Mouse (Mus musculus) spleen, embryonic (tissue): Measurements from ENCODE around the gene A930017K11Rik.

ENCODE experiments used
- CTCF ChIA-PET: fragments of 350-600 bp; sonication (Branson Sonifier 250); formaldehyde crosslinking; loops from one replicate; lab custom pipeline; 2022; lab: Charles Lee

Gene A930017K11Rik

DNA sequence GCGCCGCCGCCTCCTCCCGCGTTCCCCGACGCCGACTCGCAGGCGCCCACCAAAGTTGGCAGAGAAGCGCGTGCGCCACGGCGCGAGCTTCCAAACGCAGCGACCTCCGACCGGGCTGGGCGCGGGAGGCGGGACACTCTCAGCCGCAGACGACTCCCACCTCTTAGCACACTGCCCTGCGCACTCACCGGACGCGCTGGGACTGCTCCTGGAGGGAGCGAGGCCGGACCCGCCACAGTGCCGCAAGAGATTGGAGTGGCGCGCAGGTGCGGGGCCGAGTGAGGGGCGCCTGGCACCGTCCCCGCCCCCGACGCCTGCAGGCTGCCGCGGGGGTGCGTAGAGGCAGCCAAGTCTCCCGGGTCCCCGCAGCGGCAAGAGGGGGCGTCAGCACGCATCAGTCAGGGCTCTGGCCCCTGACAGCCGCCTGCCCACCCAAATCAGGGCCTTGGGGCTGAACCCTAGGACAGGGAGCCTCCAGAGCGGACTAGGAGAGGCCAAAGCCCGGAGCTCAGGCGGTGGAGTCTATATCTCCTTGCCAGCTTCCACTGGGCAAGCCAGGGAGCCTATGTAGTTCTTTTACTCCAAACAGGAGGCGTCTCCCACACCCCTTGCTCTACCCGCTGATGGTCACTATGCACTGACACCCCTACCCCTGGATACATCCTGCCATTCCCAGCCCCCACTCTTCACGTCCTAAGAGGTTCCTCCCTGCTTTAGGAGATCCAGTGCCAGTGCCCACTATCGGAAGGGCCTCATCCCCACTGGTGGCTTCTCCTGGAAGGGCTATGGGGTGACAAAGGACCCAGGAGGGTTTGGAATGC is at the start of gene A930017K11Rik:
TSS of gene A930017K11Rik (minus strand) at position 763 of the 821 bp plus-strand sequence.
- CTCF ChIA-PET: no interaction called here

DNA sequence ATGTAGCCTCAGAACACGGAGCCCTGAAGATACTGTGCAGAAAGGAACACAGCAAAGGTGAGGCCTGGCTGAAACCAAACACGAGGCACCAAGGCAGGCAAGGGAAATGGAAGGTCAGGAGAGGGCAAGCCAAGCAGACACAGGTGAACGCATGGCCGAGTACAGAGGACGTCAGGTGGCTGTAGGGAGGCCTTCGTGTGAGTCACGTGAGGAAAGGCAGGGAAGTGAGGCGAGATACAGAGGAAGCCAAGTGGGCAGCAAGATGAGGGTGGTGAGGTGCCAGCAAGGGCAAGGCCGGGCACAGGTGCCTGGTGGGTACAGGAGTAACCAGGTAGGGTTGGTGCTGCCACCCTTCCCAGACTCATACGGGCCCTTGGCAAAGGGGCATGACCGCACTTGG is 46.1 kb upstream of the A930017K11Rik start:
- CTCF ChIA-PET: no interaction called here

DNA sequence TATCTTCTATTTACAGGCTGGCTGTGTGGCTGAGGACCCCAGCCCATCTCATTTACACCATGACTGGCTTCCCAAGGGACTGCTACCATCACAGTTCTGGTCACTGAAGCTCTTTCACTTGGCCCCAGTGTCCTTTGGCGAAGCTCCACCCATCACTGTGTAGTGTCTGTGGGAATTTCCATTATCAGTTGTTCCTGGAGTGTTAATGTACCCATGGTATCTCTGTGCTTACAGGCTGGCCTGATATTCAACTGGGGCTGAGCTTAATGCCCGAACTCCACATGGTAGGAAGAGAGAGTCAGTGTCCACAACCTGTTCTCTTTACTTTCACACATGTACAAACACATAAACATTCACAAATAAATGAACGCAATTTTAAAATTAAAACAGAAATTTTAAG is 41.1 kb upstream of the A930017K11Rik start:
- CTCF ChIA-PET: no interaction called here

DNA sequence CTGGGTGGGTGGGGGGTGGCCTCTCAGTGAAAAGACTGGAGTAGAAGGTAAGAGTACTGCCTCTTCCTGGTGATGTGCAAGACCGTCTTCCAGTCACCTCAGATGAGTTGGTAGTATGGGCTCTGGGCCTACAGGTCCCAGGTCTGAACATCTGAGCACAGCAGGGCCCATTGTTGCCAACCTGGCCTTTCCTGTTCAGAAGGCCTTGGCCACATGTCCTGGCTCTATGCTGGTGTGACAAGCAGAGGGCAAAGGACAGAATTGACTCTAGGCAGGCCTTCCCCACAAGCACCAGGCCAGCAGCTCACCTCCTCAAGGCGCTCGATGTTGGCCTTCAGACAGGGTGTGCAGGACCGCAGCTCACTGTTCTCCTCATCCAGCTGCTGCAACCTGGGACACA is 39.9 kb upstream of the A930017K11Rik start:
- CTCF ChIA-PET: no interaction called here

DNA sequence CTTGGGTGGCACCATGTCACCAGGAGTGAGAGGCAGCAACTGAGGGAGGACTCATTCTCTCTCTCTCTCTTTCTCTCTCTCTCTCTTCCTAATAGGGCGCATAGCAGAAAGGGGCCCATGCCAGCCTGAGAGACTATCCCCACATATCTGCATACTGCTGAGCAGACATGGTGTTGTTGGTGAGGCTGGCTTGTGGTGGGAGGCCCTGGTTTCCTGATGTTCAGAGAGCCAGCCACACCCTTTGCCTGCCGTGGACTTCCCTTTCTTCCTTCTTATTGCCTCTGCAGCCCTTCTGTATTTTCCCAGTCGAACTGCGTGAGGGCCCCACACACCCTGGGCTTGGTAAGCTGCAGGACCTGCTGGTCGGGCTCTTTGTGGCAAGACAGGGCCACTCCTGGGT is 38.0 kb upstream of the A930017K11Rik start:
- CTCF ChIA-PET: no interaction called here

DNA sequence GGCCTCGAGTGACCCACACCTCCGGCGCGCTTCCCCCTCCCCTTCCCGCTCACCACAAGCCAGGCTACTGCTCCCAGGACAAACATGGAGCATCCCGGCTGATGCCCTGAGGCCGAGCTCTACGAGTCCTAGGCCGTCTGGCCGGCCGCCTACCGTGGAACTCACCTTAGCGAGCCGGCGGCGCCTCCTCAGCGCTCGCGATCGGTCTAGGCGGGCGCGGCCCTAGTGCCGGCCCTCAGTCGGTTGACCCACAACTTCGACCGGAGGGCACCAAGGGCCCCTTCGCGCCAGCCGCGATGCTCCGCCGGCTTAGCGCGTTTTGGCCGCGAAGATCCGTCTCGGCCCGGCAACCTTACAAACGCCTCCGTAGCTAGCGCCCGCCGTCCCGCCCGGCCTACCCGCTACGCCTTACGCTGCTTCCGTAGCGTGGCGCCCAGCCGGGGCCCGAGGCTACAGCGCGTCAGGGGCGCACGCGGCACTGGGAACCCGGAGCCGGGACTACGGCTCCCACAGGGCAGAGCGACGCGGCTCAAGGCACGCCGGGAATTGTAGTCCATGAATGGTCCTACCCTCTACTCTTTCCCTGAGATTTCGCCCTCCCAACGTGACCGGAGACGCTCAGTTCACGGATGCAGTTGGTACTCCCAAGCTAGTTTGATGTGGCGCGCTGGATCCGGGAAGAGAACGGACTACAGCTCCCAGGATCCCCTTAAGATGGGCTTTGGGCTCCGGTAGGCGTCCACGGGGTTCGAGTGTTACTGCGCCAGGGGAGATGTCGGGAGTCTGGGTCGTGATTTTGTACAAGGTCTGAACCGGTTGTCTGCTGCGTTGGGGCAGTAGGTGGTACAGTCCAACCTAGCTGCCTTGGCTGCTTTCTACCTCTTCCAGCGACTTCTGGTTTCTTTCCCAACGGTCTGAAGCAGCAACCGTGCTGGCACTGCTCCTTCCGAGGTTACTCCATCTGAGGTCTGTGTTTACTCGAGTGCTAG is 33.2 kb upstream of the A930017K11Rik start, which contains the start of gene Capn15:
TSS of gene Capn15 (minus strand) at position 491 of the 989 bp plus-strand sequence.
- CTCF ChIA-PET: interaction anchor here (0.6 to 1.1 kb wide), 2 partner anchors 37 to 114 kb away, joined by 3 read pairs; no protein-coding TSS in a partner anchor

DNA sequence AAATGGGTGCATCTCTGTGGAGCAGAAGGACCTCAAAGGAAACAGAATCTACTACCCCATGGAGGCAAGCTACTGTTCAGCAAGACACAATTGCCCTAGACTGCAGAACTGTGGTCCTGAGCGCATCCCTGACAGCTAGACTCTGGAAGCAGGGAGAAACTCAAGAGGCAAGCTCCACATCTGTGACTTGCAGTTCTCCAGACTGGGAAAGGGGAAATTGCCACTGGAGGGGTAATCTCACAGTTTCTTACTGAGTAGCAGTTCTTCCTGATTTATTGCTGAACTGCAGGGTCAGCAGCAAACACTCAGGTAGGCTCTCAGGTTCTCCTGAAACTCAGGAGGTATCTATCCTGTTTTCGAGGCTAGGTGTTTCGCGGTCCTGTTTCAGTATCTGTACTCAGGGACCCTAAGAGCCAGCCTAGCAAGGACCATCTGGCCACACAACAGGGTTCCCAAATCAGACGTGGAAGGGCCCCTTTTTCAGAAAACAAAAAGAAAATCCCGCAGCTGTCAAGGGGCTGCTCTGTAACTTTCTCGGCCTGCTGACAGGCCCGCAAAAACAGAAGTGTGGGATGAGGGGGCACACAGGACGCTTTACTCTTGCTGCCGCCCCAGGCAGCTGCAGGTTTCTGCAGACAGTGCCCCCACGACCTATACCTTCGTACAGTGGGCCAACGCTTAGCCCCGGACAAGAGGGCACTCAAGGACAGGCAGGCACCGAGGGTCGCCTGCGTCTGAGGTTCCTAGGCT is 32.4 kb upstream of the A930017K11Rik start:
- CTCF ChIA-PET: interaction anchor here (1.1 kb wide), 1 partner anchor 113 kb away, joined by 3 read pairs; no protein-coding TSS in a partner anchor

DNA sequence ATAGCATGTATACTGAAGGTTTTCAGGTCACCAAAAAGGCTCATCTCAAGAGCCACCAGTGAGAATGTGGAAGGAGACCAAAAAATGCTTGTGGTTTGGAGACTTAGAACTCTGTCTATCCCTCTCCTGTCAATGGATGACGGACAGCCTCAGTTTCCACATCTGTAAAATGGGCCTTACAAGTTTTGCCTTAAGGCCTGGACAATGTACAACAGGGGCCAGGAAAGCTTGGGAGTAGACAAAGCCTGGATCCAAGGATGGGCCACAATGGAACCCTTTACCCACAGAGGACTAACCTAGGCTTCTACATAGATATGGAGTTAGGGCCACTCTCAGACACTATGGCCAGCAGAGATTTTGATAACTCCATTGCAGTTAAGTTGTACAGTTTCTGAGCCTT is 31.7 kb upstream of the A930017K11Rik start:
- CTCF ChIA-PET: no interaction called here

DNA sequence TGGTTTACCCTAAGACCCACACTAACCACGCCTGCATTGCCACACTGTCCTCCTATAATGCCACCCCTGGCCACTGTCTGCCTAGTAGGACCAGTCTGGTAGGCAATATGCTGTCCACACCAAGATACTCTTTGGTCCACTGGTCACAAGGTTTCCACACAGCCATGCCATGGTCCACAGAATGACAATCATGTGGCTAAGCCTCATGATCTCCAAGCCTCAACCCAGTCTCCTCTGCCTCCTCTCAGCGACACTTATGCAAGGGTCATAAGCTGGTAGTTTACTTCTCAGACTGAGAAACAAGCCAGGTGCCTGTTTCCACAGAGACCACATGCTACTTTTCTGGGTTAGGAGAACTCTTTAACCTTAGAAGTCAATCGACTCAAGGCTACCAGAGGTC is 30.5 kb upstream of the A930017K11Rik start:
- CTCF ChIA-PET: no interaction called here

DNA sequence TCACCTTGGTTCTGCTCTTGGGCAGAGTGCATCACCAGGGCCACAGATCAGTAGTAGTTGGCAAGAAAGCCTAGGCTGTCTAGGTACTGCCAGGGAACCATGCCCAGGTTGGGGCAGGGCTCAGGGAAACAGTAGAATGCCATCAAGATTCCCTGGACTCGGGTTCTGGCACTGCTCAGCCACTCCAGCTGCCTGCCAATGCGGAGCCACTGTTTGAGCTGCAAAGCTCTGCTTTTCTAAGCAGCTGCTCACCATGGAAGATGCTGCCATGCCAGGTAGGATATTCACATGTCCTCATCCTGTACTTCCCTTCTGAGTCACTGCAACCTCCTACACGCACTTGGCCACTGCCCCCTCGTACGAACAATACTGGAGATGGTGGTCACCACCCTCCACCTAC is 28.5 kb upstream of the A930017K11Rik start:
- CTCF ChIA-PET: interaction anchor here (0.7 kb wide), 2 partner anchors 1040 to 1648 kb away, joined by 3 read pairs; no protein-coding TSS in a partner anchor

DNA sequence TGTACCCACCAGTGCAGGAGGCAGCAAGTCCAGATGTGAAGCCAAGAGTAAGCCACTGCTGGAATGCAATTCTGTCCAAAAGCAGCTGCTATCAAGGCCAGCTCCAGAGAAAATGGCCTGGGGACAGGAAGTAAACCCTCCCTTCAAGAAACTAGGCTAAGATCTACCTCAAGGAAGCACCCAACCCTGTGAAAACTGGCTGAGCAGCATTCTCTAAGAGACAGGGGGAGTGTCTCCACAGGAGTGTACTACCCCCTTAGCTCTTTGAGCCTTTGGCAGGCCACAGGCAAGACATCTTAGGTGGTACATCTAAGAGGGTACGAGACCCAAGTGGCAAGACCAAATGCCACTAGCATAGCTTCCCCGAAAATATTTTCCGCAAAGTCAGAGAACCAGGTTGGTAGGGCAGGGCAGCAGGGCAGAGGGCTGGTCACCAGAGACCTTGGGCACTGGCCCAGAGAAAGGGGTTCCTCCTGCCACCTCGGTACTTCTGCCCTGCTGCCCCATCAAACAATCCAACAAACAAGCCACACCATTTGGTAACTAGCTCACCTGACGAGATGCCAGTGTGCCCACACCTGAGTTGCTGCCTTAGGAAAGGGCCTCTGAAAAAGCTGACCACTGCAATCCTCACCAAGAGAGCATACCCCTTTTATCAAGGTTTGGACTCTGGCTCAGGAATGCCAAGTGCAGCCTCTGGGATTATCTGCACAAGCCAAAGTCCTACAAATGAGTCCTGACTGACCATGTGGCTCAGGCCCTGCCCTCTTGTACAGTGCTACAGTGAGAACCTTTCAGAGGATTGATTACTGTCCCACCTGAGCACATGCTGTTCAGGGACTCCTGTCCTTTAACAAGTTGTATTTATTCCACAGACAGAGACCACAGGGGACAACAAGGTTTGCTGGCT is 27.7 kb upstream of the A930017K11Rik start:
- CTCF ChIA-PET: no interaction called here

DNA sequence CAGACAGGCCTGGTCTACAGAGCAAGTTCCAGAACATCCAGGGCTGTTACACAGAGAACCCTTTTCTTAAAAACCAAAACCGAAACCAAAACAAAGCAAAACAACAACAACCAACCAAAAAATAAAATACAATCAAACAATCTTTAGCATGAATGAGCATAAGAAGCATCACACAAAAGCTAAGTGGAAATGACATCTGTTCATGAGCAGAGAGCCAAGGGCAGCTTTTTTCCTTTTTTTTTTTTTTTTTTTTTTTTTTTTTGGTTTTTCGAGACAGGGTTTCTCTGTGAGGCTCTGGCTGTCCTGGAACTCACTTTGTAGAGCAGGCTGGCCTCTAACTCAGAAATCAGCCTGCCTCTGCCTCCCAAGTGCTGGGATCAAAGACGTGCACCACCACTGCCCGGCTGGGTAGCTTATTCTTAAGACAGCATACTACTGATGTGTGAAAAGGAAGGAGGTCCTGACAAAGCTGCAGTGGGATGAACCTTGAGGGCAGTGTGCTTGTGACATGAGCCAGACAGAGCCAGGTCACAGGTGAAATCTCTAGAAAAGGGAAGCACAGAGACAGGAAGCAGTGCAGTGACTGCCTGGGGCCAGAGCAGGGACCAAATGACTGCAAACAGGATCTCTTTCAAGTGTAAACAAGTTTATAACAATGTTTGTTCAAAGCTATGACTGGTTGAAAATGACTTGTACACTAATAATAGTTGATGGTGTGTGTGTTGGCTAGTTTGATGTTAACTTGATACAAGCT is 18.8 kb upstream of the A930017K11Rik start:
- CTCF ChIA-PET: interaction anchor here (0.6 kb wide), 2 partner anchors 70 to 502 kb away, joined by 3 read pairs; no protein-coding TSS in a partner anchor

DNA sequence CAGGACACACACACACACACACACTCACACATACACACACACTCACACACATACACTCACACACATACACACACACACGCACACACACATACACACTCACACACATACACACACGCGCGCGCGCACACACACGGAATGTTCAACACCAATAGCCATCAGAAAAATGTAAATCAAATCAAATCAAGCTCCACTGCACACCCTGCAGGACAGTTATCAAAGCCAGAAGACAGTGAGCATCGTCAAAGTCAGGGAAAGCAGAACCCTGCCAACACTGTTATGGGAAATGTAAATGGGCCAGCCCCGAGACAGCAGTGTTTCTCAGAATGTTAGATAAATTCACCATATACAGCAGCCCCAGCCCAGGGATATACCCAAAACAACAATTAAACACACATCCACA is 18.1 kb upstream of the A930017K11Rik start:
- CTCF ChIA-PET: interaction anchor here (0.6 kb wide), 1 partner anchor 69 kb away, joined by 3 read pairs; no protein-coding TSS in a partner anchor

DNA sequence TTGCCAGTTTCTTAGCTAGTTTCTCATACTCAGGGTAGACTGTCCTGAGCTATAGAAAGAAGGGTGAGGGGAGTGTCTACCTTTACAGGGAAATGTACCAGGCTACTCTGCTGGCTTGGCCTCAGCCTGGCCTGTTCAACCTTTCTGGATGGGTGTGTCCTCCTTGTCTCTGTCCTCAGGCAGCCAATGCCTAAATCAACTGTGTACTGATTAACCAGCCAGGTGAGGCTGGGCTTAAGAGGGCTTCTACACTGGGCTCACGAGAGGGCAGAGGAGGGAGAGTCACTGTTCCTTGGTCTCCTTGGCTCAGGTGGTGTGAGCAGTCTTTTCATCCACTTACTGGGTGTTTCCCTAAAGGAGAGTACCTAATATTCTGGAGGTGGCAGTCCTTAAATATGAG is 15.8 kb upstream of the A930017K11Rik start:
- CTCF ChIA-PET: no interaction called here

DNA sequence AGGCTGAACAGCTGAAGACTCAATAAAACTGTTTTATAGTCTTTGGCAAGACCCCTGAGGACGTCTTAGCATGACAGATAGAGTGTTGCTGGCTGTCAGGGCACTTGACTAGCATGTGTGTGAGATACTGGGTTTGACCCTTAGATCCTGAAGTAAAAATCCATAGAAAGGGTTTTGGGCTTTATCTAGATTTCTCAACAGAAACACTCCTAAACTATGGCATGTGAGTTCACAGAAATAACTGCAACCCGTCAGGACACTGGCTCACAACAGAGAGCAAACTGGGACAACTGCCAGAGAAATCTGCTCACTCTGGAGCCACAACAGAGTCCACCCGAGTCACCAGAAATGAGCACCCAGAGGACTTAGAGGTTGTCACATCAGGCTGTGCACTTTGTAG is 15.3 kb upstream of the A930017K11Rik start:
- CTCF ChIA-PET: no interaction called here

DNA sequence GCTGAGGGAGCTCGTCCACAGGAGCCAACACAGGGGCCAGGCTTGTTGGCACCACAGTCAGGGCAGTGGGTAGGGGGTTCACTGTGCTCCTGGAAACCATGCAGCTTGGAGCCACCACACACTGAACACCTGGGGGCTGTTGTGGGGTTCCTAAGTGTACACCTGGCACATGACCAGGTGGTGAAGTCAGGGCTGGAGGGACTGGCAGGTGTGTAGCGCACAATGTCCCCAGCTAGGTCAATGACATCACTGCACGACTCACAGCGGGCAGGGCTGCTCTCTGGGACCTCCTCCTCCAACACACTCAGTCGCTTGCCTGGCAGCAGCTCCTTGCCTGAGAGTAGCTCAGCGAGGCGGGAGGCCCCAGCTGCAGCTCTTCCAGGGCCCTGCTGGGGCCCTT is 11.9 kb upstream of the A930017K11Rik start:
- CTCF ChIA-PET: no interaction called here

DNA sequence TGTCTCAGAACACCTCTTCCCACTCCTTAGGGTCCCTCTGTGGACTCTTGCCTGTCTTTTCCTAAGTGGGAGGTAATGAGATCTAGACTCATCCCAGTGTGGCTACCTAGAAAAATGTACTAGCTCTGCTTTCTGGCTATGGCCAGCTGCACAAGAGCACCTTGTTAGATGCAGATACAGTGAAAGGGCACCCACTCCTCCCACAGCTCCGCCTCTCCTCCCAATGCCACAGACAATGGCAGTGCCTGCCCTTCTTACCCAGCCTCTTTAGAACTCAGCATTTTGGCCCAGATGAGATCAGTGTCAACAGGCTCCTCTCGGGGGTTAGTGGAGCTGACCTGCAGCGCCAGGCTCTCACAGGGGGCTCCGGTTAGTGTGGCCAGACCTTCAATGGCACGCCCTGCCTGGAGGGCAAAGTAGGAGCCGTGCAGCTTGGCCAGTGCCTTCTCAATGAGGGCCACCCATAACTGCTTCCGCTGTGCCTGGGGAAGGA is 10.1 kb upstream of the A930017K11Rik start:
- CTCF ChIA-PET: no interaction called here

DNA sequence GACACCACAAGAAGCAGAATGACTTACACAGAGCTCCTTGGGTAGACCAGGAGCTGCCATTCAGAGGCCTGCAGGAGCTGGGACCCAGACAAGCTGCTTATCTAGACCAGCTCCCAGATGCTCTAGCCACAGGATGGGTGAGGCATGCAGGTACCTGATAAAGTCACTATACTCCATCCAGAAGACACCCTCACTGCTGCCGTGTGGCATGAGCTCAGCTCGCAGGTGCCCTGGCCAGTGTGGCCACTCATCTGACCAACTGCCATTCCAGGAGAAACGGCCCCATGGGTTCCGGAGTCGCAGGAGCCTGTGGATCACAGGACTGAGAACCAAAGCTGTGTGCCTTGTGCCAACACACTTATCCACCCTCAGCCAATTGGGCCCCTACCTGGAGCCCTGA is 9.2 kb upstream of the A930017K11Rik start:
- CTCF ChIA-PET: no interaction called here
